9 mouse cellular contexts compared by ENCODE assay signal in the genomic region with DNA sequence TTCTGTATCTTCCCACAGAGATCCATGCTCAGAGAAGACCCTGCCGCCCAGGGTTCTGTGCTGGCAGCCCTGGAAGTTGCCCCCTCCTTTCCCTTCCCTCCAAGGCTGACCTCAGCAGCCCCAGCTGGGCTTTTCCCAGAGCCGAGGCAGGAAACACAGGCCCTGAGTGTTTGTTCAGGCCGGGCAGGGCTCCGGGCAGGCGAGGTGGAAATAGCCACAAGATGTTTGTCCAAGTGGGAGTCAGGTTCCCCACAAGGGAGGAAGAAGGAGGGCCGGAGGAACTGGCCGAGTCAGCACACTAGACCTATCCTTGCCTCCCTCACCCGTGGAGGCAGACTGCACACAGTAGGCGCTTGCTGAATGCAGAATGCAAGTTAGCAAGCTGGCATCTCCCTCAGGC. TPM values are rescaled to one million over a fixed set of nuclear protein-coding genes. Genes with fewer than 3 reads are reported as not detected.
DNase-seq lines count a peak whose midpoint lies in the region; ATAC-seq lines count a peak whose summit lies in the region.
"Had no signal": no experiment of that assay in that cellular context is flagged by ENCODE, and none has a peak within 500 bp of the region (broad histone marks: within the 10 kb centered on the region; RNA-seq: fewer than 3 reads in every experiment).

No protein-coding gene starts in this region.

- no peaks in the 10 kb centered on the region for H3K27me3 ChIP-seq in embryonic facial prominence, embryonic 15.5 days
- H3K27me3 ChIP-seq in liver, embryonic 13.5 days, result no peaks in the 10 kb centered on the region
- no peaks in the 10 kb centered on the region; the same call in 1 of the 2 replicates for H3K27me3 ChIP-seq in stomach, embryonic 16.5 days (ENCODE audit: control insufficient read depth, insufficient read depth, low read length)

- H3K4me1 ChIP-seq in embryonic facial prominence, embryonic 15.5 days, result peaks cover 21% of the 10 kb centered on the region; the same call in 1 of the 2 replicates
- peaks cover 43% of the 10 kb centered on the region for H3K4me1 ChIP-seq in liver, embryonic 13.5 days (replicated peaks)
- H3K4me1 ChIP-seq in stomach, embryonic 16.5 days (ENCODE audit: control insufficient read depth, insufficient read depth, low read length), result peaks cover 16% of the 10 kb centered on the region
- H3K4me1 ChIP-seq: midbrain, embryonic 12.5 days had no signal

- DNase-seq in right cerebral cortex, postnatal 10 days (ENCODE audit: low spot score in 2 of 2), result peak; percentile 41 to 59
- no peak for DNase-seq in right cerebral cortex, postnatal 14 days
- peak; percentile 78 to 84 for DNase-seq in heart, postnatal 10 days
- no peak for DNase-seq in liver, embryonic 13.5 days
- no peak for DNase-seq in right cerebral cortex, adult 2 months (ENCODE audit: low spot score in 2 of 2)

- H3K9ac ChIP-seq in embryonic facial prominence, embryonic 15.5 days, result no peak overlapping the region
- H3K9ac ChIP-seq in liver, embryonic 13.5 days, result no peak overlapping the region
- peak overlapping the region; percentile 52 for H3K9ac ChIP-seq in stomach, embryonic 16.5 days (ENCODE audit: low read length)
- H3K9ac ChIP-seq: midbrain, embryonic 12.5 days had no signal

- H3K36me3 ChIP-seq in embryonic facial prominence, embryonic 15.5 days, result no peaks in the 10 kb centered on the region
- H3K36me3 ChIP-seq in liver, embryonic 13.5 days, result no peaks in the 10 kb centered on the region
- H3K36me3 ChIP-seq in stomach, embryonic 16.5 days (ENCODE audit: control insufficient read depth, insufficient read depth, low read length), result no peaks in the 10 kb centered on the region
- H3K36me3 ChIP-seq: midbrain, embryonic 12.5 days had no signal

- H3K4me3 ChIP-seq in embryonic facial prominence, embryonic 15.5 days (replicated peaks), result no peak overlapping the region
- H3K4me3 ChIP-seq in liver, embryonic 13.5 days (replicated peaks), result no peak overlapping the region
- H3K4me3 ChIP-seq in stomach, embryonic 16.5 days (replicated peaks; ENCODE audit: low read length), result no peak overlapping the region
- H3K4me3 ChIP-seq: midbrain, embryonic 12.5 days had no signal

- H3K4me2 ChIP-seq in embryonic facial prominence, embryonic 15.5 days (replicated peaks), result no peak overlapping the region
- no peak overlapping the region for H3K4me2 ChIP-seq in liver, embryonic 13.5 days
- 0 out of 2 replicates have a peak overlapping the region, but pooled peaks have one; percentile 15 for H3K4me2 ChIP-seq in stomach, embryonic 16.5 days (ENCODE audit: low read depth, low read length)
- H3K4me2 ChIP-seq: midbrain, embryonic 12.5 days had no signal

- no peaks in the 10 kb centered on the region for H3K9me3 ChIP-seq in embryonic facial prominence, embryonic 15.5 days (replicated peaks)
- no peaks in the 10 kb centered on the region for H3K9me3 ChIP-seq in liver, embryonic 13.5 days (replicated peaks)
- no peaks in the 10 kb centered on the region for H3K9me3 ChIP-seq in stomach, embryonic 16.5 days (replicated peaks; ENCODE audit: control insufficient read depth, low read length)
- H3K9me3 ChIP-seq: midbrain, embryonic 12.5 days had no signal

- intact Hi-C loops in heart, postnatal 10 days (cut with DNase I), result loop anchor here (1.0 kb wide), 1 partner anchor 105 kb away; no protein-coding TSS in a partner anchor

- H3K27ac ChIP-seq in embryonic facial prominence, embryonic 15.5 days (replicated peaks), result peak overlapping the region; percentile 12; the same call in 1 of the 2 replicates
- 0 out of 2 replicates have a peak overlapping the region, but pooled peaks have one; percentile 23 for H3K27ac ChIP-seq in liver, embryonic 13.5 days
- H3K27ac ChIP-seq in stomach, embryonic 16.5 days (ENCODE audit: low read length), result peak overlapping the region; percentile 79
- H3K27ac ChIP-seq: midbrain, embryonic 12.5 days had no signal

- WGBS in embryonic facial prominence, embryonic 15.5 days, result 32% methylated on average over 9 of the region's 9 CpGs
- 32% methylated on average over 9 of the region's 9 CpGs for WGBS in liver, embryonic 13.5 days (ENCODE audit: insufficient replicate concordance)
- WGBS in stomach, embryonic 16.5 days, result 32% methylated on average over 9 of the region's 9 CpGs

- no peak for ATAC-seq in embryonic facial prominence, embryonic 15.5 days (ENCODE audit: insufficient number of reproducible peaks, low FRiP score, low TSS enrichment, low read depth)
- no peak for ATAC-seq in liver, embryonic 13.5 days (ENCODE audit: low read depth)
- ATAC-seq in stomach, embryonic 16.5 days (ENCODE audit: insufficient read depth, low FRiP score), result peak; percentile 56
- no peak for ATAC-seq in erythroid progenitor cell, adult 5-6 weeks (replicated peaks; ENCODE audit: low FRiP score, poor library complexity, severe bottlenecking)

RNA-seq across cellular contexts. Expression of a gene that starts 11.9 kb away (rescaled TPM):
- polyA plus RNA-seq in embryonic facial prominence, embryonic 15.5 days (2015; fragmentation: Nextera tagmentation; extraction: Ambion mirVana), result 29.4 and 33.5 TPM in 2 replicates
- total RNA-seq in heart, postnatal 10 days (2021), result 100 to 1,000 TPM; 179 to 224 TPM
- 6.7 and 6.8 TPM in 2 replicates for polyA plus RNA-seq in liver, embryonic 13.5 days (2015; fragmentation: Nextera tagmentation; extraction: Ambion mirVana)
- polyA plus RNA-seq in stomach, embryonic 16.5 days (2015; fragmentation: Nextera tagmentation; extraction: Ambion mirVana), result 27.7 and 28.5 TPM in 2 replicates
- total RNA-seq in erythroid progenitor cell, adult 5-6 weeks (2015; ENCODE audit: low replicate concordance), result 9.6 and 22.3 TPM in 2 replicates
- 2.0 and 2.3 TPM in 2 replicates for total RNA-seq in erythroid progenitor cell, adult 5-6 weeks (2017; ENCODE audit: low replicate concordance)

Comparison
In these comparisons a context has a peak if more than half of its experiments do, and no peak if none do; other contexts are left out.
1. DNase-seq: peak in right cerebral cortex, postnatal 10 days (2 of 2) and heart, postnatal 10 days (2 of 2); none in right cerebral cortex, postnatal 14 days (single experiment), liver, embryonic 13.5 days (single experiment) and right cerebral cortex, adult 2 months (0 of 2).
2. H3K27ac ChIP-seq: peak in every context shown above with its lines; median percentile 79 in stomach, embryonic 16.5 days; 23 in liver, embryonic 13.5 days; 12 in embryonic facial prominence, embryonic 15.5 days.